Mouse (Mus musculus) lung, embryonic 14.5 days (tissue): ENCODE data around the gene Dscaml1. TPM values are rescaled to one million over a fixed set of nuclear protein-coding genes. Genes with fewer than 3 reads are reported as not detected.

ENCODE experiments used
- ATAC-seq: fragments of 200-750 bp; cut with Nextera tagmentation; 2 replicates; pipeline ENCODE4 v1.8.0; 2017; ENCODE audit warnings: mild to moderate bottlenecking, moderate TSS enrichment, moderate library complexity; ENCODE audit not compliant: insufficient read depth
- DNase-seq: peaks from one replicate; pipeline ENCODE4 v3.0.0-alpha.2; 2015
- H3K27ac ChIP-seq: fragments of 300-500 bp; sonication (generic); 2 replicates; pipeline ENCODE4 v1.5.1; 2014; ENCODE audit warnings: low read depth, mild to moderate bottlenecking, moderate library complexity
- H3K27me3 ChIP-seq: fragments of 300-500 bp; sonication (generic); 2 replicates; pipeline ENCODE4 v1.6.1; 2014; ENCODE audit warnings: low read length, control low read depth; ENCODE audit not compliant: insufficient read depth
- H3K36me3 ChIP-seq: fragments of 300-500 bp; sonication (generic); 2 replicates; pipeline ENCODE4 v1.6.1; 2014; ENCODE audit warnings: control low read depth; ENCODE audit not compliant: insufficient read depth
- H3K4me1 ChIP-seq: fragments of 300-500 bp; sonication (generic); 2 replicates; pipeline ENCODE4 v1.6.1; 2014; ENCODE audit warnings: antibody characterized with exemption, control low read depth; ENCODE audit not compliant: insufficient read depth
- H3K4me2 ChIP-seq: fragments of 300-500 bp; sonication (generic); 2 replicates; pipeline ENCODE4 v1.6.1; 2014; ENCODE audit warnings: mild to moderate bottlenecking
- H3K4me3 ChIP-seq: fragments of 300-500 bp; sonication (generic); 2 replicates; pipeline ENCODE4 v1.5.1; 2014; ENCODE audit warnings: low read depth, low read length
- H3K9ac ChIP-seq: fragments of 300-500 bp; sonication (generic); 2 replicates; pipeline ENCODE4 v1.6.1; 2014
- H3K9me3 ChIP-seq: fragments of 300-500 bp; sonication (generic); 2 replicates; pipeline ENCODE4 v1.6.1; 2016; ENCODE audit warnings: low read depth, low read length, control low read depth
- CTCF ChIP-seq: IDR thresholded peaks from 2 replicates; pipeline ENCODE4 v1.5.1; 2016; ENCODE audit warnings: antibody characterized with exemption, low read depth
- WGBS: fragments of 180-500 bp; shearing (Covaris S2); extraction: QIAGEN DNeasy Blood & Tissue Kit; methylation state at CpG from one replicate; pipeline ENCODE4 v1.1.7; 2014; 5-methylcytosine and 5-hydroxymethylcytosine counted together
- polyA plus RNA-seq: library from polyadenylated mRNA; unstranded; fragments of >200 nt; fragmentation: Nextera tagmentation; extraction: Ambion mirVana; gene quantifications from 2 replicates; pipeline ENCODE4 v1.2.1, GENCODE M21; 2014

Gene Dscaml1
- polyA plus RNA-seq, 1 experiment from 2014 or later: 0.05 TPM

GRCm38 (mm10) chr9:45432639-45433038, 6.2 kb downstream of the Dscaml1 start:
- Histone ChIP-seq H3K27me3 (peaks cover 48% of the 10 kb centered on the region), H3K4me3 (no peak overlapping the region), H3K27ac (no peak overlapping the region), H3K4me2 (no peak overlapping the region), H3K9me3 (no peaks in the 10 kb centered on the region), H3K4me1 (no peaks in the 10 kb centered on the region), H3K9ac (no peak overlapping the region), H3K36me3 (no peaks in the 10 kb centered on the region)
- DNase-seq: no peak
- TF ChIP-seq CTCF: no peak
- 71% methylated on average over 12 of the region's 12 CpGs for WGBS
- no peak for ATAC-seq

GRCm38 (mm10) chr9:45433119-45433518, 6.7 kb downstream of the Dscaml1 start:
- Histone ChIP-seq H3K27ac (no peak overlapping the region), H3K9me3 (no peaks in the 10 kb centered on the region), H3K36me3 (no peaks in the 10 kb centered on the region), H3K4me2 (no peak overlapping the region), H3K4me3 (no peak overlapping the region), H3K27me3 (peaks cover 48% of the 10 kb centered on the region), H3K9ac (no peak overlapping the region), H3K4me1 (no peaks in the 10 kb centered on the region)
- DNase-seq (no peak), ATAC-seq (no peak)
- no peak for TF ChIP-seq CTCF
- WGBS: 83% methylated on average over 9 of the region's 9 CpGs

DNA sequence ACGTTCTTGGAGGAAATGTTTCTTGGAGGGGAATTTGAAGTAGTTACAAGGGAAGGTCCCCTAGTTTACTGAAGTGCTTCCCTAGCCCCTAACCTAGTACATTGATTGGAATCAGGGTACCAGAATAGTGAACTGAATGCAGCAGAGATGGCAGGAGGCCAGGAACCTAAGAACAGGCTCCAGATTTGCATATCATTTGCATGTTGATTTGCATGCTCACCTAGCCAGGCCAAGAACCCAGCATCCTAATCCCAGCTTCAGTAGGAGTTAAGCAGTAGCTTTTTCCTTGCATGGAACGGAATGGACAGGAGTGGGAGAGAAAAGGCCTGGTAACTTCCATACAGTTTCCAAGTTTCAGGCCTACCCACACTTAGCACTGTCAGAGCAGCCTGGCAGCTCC, 7.7 kb downstream of the Dscaml1 start:
- ATAC-seq (no peak), DNase-seq (no peak)
- Histone ChIP-seq H3K27me3 (peaks cover 42% of the 10 kb centered on the region), H3K4me1 (no peaks in the 10 kb centered on the region), H3K4me2 (no peak overlapping the region), H3K36me3 (no peaks in the 10 kb centered on the region), H3K9ac (no peak overlapping the region), H3K27ac (no peak overlapping the region), H3K9me3 (no peaks in the 10 kb centered on the region), H3K4me3 (no peak overlapping the region)
- 67% methylated on average over 2 of the region's 2 CpGs for WGBS
- no peak for TF ChIP-seq CTCF

- no peak for TF ChIP-seq CTCF
- Histone ChIP-seq H3K9me3 (no peaks in the 10 kb centered on the region), H3K4me2 (no peak overlapping the region), H3K9ac (no peak overlapping the region), H3K4me3 (no peak overlapping the region), H3K36me3 (no peaks in the 10 kb centered on the region), H3K4me1 (no peaks in the 10 kb centered on the region), H3K27ac (no peak overlapping the region), H3K27me3 (no peaks in the 10 kb centered on the region)
- ATAC-seq: no peak
- WGBS: 42% methylated on average over 4 of the region's 4 CpGs
- no peak for DNase-seq
These were observed 12.6 kb downstream of the Dscaml1 start for GRCm38 (mm10) chr9:45439025-45439424.

GRCm38 (mm10) chr9:45440083-45440784, 13.8 kb downstream of the Dscaml1 start:
- Histone ChIP-seq H3K9ac (no peak overlapping the region), H3K27me3 (no peaks in the 10 kb centered on the region), H3K4me2 (no peak overlapping the region), H3K27ac (no peak overlapping the region), H3K4me3 (no peak overlapping the region), H3K9me3 (no peaks in the 10 kb centered on the region), H3K36me3 (no peaks in the 10 kb centered on the region), H3K4me1 (no peaks in the 10 kb centered on the region)
- no peak for TF ChIP-seq CTCF
- DNase-seq (no peak), ATAC-seq (no peak)
- WGBS: 60% methylated on average over 16 of the region's 16 CpGs

- no peak overlapping the region for H3K4me2 ChIP-seq
- no peaks in the 10 kb centered on the region for H3K36me3 ChIP-seq
- ATAC-seq: no peak
- no peaks in the 10 kb centered on the region for H3K4me1 ChIP-seq
- TF ChIP-seq CTCF: no peak
- H3K27ac ChIP-seq: no peak overlapping the region
- H3K27me3 ChIP-seq: no peaks in the 10 kb centered on the region
- no peak overlapping the region for H3K4me3 ChIP-seq
- WGBS: 61% methylated on average over 5 of the region's 5 CpGs
- H3K9me3 ChIP-seq: no peaks in the 10 kb centered on the region
- no peak for DNase-seq
- H3K9ac ChIP-seq: no peak overlapping the region
These were observed 17.9 kb downstream of the Dscaml1 start for GRCm38 (mm10) chr9:45444251-45444798.

DNA sequence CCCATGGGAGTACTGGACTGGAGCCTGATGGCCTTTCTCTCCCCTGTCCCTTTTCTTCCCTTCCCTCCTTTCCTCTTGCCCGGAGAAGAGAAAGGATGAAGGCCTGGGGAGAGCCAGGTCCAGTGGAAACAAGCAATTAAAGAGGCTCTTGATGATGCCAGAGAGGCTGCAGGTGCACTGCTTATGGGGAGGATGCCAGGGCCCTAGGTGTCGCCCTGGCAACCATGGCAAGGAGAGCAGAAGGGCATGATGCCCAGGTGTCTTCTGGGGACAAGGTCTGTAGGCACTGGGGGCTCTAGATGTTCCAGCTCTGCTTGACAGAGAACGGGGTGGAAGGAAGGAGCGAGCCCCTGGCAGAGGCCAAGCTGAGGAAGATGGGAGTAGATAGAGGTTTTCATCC, 23.2 kb downstream of the Dscaml1 start:
- no peak for DNase-seq
- no peak for TF ChIP-seq CTCF

More for the DNA sequence above, 23.2 kb downstream of the Dscaml1 start:
- no peak overlapping the region for H3K9ac ChIP-seq
- no peaks in the 10 kb centered on the region for H3K4me1 ChIP-seq
- H3K36me3 ChIP-seq: no peaks in the 10 kb centered on the region
- no peak overlapping the region for H3K27ac ChIP-seq
- no peak overlapping the region for H3K4me2 ChIP-seq
- 81% methylated on average over 4 of the region's 4 CpGs for WGBS
- ATAC-seq: no peak
- H3K4me3 ChIP-seq: no peak overlapping the region
- H3K9me3 ChIP-seq: no peaks in the 10 kb centered on the region
- no peaks in the 10 kb centered on the region for H3K27me3 ChIP-seq
